Mouse (Mus musculus) lung, adult 2 months (tissue): ENCODE measurements around the gene Wfdc3.

Experiments used
- CTCF ChIP-seq: fragments of 200-500 bp; IDR thresholded peaks from 2 replicates; pipeline ENCODE4 v1.5.1; 2011; ENCODE audit warnings: mild to moderate bottlenecking, low read length, control low read depth; ENCODE audit not compliant: insufficient read depth
- POLR2A ChIP-seq: fragments of 200-500 bp; IDR thresholded peaks from 2 replicates; pipeline ENCODE4 v1.6.1; 2011; ENCODE audit warnings: low read depth, mild to moderate bottlenecking, control low read depth, low read length, borderline replicate concordance; ENCODE audit errors: extremely low read depth

- TF ChIP-seq CTCF (no peak), POLR2A (no peak)
These were observed 744 bp downstream of the Wfdc3 start for GRCm38 (mm10) chr2:164744987-164745386.
